Mouse (Mus musculus): ENCODE measurements around the gene Fermt1. TPM values are rescaled to one million over a fixed set of nuclear protein-coding genes. Genes with fewer than 3 reads are reported as not detected.

The Fermt1 gene
- polyA plus RNA-seq, 1 experiment from 2014 or later = 7.5 TPM

DNA sequence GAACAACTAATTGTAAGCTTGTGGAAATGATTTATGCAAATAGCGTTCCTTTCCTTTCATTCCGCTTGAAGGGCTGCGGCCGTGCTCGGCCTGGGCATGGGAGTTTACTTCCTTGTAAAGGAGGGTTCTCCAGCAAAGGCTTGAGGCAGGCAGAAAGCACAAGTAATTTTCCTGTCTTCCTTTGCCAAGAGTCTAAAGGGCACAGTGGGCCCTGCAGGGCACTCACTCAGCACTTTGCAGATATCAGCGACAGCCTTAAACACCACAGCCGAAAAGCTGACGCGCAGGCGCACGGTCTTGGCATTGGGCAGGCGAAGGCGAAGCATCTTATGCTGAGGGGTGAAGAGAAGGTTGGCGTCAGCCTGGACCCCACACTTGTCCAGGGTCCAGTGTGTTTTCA lies 6.7 kb downstream of the Fermt1 start:
- Histone ChIP-seq H3K4me1 (no peaks in the 10 kb centered on the region), H3K36me3 (replicated peaks) (no peaks in the 10 kb centered on the region), H3K27ac (no peak overlapping the region), H3K27me3 (ENCODE audit: poor library complexity, severe bottlenecking) (peaks cover 17% of the 10 kb centered on the region), H3K4me3 (no peak overlapping the region), H3K9me3 (no peaks in the 10 kb centered on the region)
- DNase-seq (ENCODE audit: extremely low spot score, low spot score) = no peak
- 84% methylated on average over 14 of the region's 14 CpGs for WGBS

DNA sequence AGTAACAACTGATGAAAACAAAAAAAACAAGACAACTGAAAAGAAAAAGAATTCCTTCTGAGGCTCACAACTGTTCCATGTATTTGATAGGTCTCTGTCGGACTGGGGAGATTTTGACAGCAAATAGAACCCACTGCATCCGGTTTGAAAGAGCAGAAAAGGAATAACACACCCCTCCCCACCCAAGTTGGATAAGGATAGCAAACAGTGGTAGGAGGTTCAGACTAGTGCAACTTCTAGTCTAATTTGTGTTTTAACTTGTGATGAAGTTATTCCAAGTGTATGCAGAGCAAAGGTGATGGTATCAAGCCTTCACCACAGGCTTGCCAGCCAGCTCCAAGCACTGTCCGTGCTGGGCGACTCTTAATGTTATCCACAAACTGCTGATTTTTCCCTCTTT lies 9.5 kb downstream of the Fermt1 start:
- Histone ChIP-seq H3K9me3 (no peaks in the 10 kb centered on the region), H3K36me3 (replicated peaks) (no peaks in the 10 kb centered on the region), H3K27me3 (ENCODE audit: poor library complexity, severe bottlenecking) (no peaks in the 10 kb centered on the region), H3K4me1 (no peaks in the 10 kb centered on the region), H3K27ac (no peak overlapping the region), H3K4me3 (no peak overlapping the region)
- no peak for DNase-seq (ENCODE audit: extremely low spot score, low spot score)
- 87% methylated on average over 4 of the region's 4 CpGs for WGBS

DNA sequence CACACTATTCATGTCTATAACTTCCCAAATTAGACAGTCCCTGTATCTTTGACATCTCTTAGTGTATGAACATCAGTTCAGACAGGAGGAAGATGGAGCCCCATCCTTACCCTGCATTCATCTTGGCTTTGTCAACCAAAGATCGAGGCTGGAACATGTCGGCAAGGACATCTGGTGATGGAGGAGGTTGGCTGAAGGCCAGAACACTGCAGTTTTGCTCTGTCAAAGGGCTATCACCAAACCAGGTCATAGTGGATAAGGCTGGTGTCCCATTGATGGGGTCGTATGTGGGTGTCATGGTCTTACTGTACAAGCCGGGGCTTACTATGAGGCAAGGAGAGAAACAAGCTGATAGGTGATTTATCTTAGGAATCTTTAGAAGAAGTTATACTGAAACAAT lies 11.0 kb downstream of the Fermt1 start:
- Histone ChIP-seq H3K36me3 (replicated peaks) (no peaks in the 10 kb centered on the region), H3K9me3 (no peaks in the 10 kb centered on the region), H3K4me3 (no peak overlapping the region), H3K27me3 (ENCODE audit: poor library complexity, severe bottlenecking) (no peaks in the 10 kb centered on the region), H3K4me1 (no peaks in the 10 kb centered on the region), H3K27ac (no peak overlapping the region)
- no peak for DNase-seq (ENCODE audit: extremely low spot score, low spot score)
- 96% methylated on average over 4 of the region's 4 CpGs for WGBS

DNA sequence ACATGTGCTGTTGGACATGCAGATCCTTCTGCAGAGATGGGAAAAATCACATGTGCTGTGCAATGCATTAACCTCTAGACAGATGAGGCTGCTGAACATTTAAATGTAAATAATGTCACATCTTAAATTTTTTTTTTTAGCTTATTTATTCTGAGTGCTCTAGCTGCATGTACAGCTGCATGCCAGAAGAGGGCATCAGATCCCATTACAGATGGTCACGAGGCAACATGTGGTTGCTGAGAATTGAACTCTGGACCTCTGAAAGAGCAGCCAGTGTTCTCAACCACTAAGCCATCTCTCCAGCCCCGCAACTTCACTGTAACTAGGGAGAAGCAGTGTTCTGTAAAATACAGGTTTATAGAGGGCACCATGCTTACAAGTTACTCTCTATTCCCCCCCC lies 11.6 kb downstream of the Fermt1 start:
- Histone ChIP-seq H3K4me3 (no peak overlapping the region), H3K4me1 (no peaks in the 10 kb centered on the region), H3K27ac (no peak overlapping the region), H3K9me3 (no peaks in the 10 kb centered on the region), H3K36me3 (replicated peaks) (no peaks in the 10 kb centered on the region), H3K27me3 (ENCODE audit: poor library complexity, severe bottlenecking) (no peaks in the 10 kb centered on the region)
- no peak for DNase-seq (ENCODE audit: extremely low spot score, low spot score)
- WGBS = 82% methylated on average over 2 of the region's 2 CpGs

DNA sequence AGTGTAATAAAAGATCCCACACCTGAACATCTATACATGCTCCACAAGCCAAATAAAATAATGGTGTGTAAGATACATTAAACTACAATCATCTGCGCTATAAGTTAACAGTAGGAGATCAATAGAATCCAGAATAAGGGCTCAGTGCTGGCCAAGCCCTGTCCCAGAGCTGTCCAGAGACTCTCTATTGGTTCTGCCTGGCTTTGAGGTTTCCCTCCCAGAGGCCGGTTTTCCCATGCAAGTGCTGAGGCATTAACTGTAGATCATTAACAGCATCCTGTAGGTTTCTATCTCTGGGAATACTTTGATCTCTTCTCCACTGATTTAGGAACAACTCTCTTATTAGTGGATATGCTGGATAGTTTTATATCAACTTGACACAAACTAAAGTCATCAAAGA lies 16.7 kb downstream of the Fermt1 start:
- H3K36me3 ChIP-seq (replicated peaks) = no peaks in the 10 kb centered on the region
- H3K4me3 ChIP-seq = no peak overlapping the region
- no peak for DNase-seq (ENCODE audit: extremely low spot score, low spot score)
- H3K27ac ChIP-seq = no peak overlapping the region
- no peaks in the 10 kb centered on the region for H3K9me3 ChIP-seq
- H3K27me3 ChIP-seq (ENCODE audit: poor library complexity, severe bottlenecking) = no peaks in the 10 kb centered on the region
- WGBS = 90% methylated on average over 2 of the region's 2 CpGs
- H3K4me1 ChIP-seq = 0 out of 2 replicates have a peak, but pooled peaks cover under 1% of the 10 kb centered on the region

DNA sequence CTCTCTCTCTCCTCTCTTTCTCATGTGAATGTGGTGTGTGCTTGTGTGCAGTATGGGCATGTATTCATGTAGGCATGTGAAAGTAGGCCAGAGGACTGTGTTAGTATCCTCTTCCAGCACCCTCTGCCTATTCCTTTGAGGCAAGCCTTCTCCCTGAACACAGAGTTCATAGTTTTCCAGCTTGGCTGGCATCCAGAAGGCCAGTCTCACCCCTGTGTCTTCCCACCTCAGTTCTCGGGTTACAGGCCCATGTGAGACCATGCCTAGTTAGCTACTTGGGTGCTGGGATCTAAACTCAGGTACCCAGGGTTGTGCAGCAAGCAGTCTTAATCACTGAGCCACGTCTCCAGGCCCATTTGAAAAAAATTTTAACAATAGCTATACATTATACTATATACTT lies 17.8 kb downstream of the Fermt1 start:
- H3K9me3 ChIP-seq = no peaks in the 10 kb centered on the region
- no peaks in the 10 kb centered on the region for H3K36me3 ChIP-seq (replicated peaks)
- no peak for DNase-seq (ENCODE audit: extremely low spot score, low spot score)
- H3K4me1 ChIP-seq = peaks cover 4% of the 10 kb centered on the region; the same call in 1 of the 2 replicates
- no peaks in the 10 kb centered on the region for H3K27me3 ChIP-seq (ENCODE audit: poor library complexity, severe bottlenecking)
- H3K4me3 ChIP-seq = no peak overlapping the region
- WGBS = 71% methylated on average over 2 of the region's 2 CpGs
- H3K27ac ChIP-seq = no peak overlapping the region

DNA sequence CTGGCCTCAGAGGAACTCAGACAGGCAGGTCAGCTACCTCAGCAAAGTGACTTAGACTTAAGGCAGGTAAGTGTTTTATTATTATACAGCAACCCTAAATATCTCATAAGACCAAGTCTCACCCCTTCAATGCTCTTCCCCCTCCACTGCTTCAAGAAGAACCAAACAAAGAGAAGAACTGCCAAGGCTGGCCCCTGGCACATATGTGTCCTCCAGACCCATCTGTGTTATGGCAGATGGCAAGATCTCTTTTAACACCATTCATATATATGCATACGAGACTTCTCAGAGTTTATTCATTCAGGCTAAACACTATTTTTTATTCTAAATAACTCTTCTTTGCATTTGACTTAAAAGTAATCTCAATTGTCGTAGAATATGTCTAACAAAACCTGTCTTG lies 18.4 kb downstream of the Fermt1 start:
- Histone ChIP-seq H3K27me3 (ENCODE audit: poor library complexity, severe bottlenecking) (no peaks in the 10 kb centered on the region), H3K4me1 (peaks cover 5% of the 10 kb centered on the region; the same call in 1 of the 2 replicates), H3K27ac (no peak overlapping the region), H3K9me3 (no peaks in the 10 kb centered on the region), H3K36me3 (replicated peaks) (no peaks in the 10 kb centered on the region), H3K4me3 (no peak overlapping the region)
- 84% methylated on average over 2 of the region's 2 CpGs for WGBS
- no peak for DNase-seq (ENCODE audit: extremely low spot score, low spot score)

DNA sequence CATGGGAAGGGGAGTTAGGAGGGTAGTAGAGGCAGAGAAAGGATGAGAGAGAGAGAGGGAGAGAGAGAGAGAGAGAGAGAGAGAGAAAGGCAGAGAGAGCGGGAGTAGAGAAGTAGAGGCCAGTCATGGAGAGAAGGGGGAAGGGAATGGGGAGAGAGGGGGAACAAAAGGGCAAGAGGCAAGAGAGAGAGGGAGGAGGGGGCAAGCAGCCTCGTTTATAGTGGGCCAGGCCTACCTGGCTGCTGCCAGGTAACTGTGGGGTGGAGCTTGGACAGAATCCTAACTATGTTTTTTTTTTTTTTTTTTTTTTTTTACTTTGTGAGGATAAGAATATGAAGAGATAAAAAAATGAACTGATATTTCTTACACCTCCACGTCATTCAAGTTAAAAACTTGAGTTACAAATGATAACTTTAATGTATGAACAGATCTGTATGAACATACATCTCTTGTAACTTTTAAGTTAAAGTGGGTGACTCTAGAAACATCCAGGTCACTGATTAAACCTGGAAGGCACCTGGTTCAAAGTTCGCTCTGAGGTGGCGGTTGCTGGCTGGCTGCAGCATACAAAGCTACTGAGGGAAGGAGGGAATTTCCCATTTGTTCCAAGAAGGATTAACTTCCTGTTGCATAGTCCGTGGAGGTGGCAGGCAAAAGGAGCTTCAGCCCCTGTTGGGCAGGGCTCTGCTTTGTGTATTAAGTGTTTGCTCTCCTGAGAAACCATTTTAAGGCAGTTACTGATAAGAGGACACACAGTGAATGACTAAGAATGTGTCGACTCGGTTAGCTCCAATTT lies 22.2 kb downstream of the Fermt1 start:
- H3K27ac ChIP-seq = no peak overlapping the region
- H3K36me3 ChIP-seq (replicated peaks) = no peaks in the 10 kb centered on the region

DNA sequence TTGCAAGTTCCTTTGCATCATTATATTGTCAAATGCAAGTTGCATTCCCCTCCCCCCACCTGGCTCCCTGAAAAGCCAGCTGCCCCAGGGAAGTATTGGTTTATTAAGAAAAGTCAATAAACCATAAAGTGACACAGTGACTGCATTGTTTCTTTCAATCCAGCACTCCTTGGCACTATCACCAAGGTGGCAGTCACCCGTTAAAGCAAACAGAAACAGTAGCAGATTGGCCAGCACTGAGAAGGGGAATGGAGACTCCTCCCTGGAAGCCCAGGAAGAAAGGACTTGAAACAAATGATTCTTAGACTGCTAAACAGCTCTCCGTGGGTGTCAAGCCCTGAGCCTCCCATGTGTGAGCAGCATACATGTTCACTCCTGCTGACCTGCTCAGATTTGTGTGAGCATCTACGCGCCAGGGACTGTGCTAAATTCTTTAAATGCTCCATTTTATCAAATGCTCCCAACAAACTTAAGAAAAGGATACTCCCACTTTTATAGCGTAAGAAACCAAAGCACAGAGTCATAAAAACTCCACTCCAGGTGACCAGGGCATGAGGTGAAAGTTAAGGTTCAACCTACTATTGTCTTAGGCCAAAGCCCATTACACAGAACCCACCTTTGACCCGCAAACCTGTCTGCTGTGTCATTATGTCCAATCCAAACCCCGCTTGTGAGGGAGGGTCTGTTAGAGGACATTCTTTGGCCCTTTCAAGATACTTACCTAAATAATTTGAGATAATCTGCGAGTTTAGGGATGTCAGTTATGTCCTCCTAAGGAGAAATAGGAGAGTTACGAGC lies 23.4 kb downstream of the Fermt1 start:
- no peaks in the 10 kb centered on the region for H3K36me3 ChIP-seq (replicated peaks)
- no peaks in the 10 kb centered on the region for H3K9me3 ChIP-seq
- H3K4me1 ChIP-seq = peaks cover 10% of the 10 kb centered on the region
- no peak overlapping the region for H3K4me3 ChIP-seq
- no peaks in the 10 kb centered on the region for H3K27me3 ChIP-seq (ENCODE audit: poor library complexity, severe bottlenecking)
- no peak overlapping the region for H3K27ac ChIP-seq
- WGBS = 82% methylated on average over 9 of the region's 9 CpGs
- DNase-seq (ENCODE audit: extremely low spot score, low spot score) = no peak

More for the DNA sequence above, 22.2 kb downstream of the Fermt1 start:
- H3K9me3 ChIP-seq = no peaks in the 10 kb centered on the region
- H3K4me3 ChIP-seq = no peak overlapping the region
- DNase-seq (ENCODE audit: extremely low spot score, low spot score) = no peak
- H3K27me3 ChIP-seq (ENCODE audit: poor library complexity, severe bottlenecking) = no peaks in the 10 kb centered on the region
- H3K4me1 ChIP-seq = peaks cover 10% of the 10 kb centered on the region
- WGBS = 34% methylated on average over 8 of the region's 8 CpGs

DNA sequence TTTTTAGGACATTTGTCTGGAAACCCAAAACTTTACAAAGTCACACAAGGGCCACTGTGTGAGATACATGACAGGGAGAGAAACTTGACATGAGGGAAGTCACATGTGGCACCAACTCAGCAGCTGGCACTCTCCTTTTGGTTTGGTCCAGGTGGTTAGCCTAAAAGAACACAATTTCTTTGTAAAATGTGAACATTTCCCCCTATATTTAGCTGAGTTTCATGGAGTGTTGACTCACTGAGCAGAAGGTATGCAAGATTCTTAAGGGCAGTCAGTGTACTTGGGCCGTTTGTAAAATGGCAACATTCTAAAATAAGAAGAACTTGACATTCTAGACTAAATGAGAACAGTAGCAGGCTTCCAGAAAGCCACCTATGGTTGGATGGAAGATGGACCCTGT lies 30.9 kb downstream of the Fermt1 start:
- Histone ChIP-seq H3K4me1 (no peaks in the 10 kb centered on the region), H3K27ac (no peak overlapping the region), H3K9me3 (no peaks in the 10 kb centered on the region), H3K27me3 (ENCODE audit: poor library complexity, severe bottlenecking) (no peaks in the 10 kb centered on the region), H3K4me3 (no peak overlapping the region), H3K36me3 (replicated peaks) (no peaks in the 10 kb centered on the region)
- no peak for DNase-seq (ENCODE audit: extremely low spot score, low spot score)
- WGBS = 92% methylated on average over 1 of the region's 1 CpGs

DNA sequence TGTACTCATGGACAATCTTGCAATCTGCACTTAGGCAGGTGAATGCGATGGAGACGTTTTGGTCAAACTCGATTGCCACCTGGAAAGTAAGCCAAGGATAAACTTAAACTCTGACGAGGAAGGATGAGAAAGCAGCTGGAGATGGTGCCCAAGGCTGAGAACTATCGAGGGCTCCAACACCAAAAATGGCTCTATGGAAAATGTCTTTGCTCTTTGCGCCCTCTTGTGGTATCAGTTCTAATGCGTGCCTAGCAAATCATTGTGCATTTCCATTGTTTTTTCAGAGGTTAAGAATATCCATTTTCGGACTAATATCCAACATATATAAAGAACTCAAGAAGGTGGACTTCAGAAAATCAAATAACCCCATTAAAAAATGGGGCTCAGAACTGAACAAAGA lies 38.9 kb downstream of the Fermt1 start:
- 31% methylated on average over 8 of the region's 8 CpGs for WGBS
- no peaks in the 10 kb centered on the region for H3K4me1 ChIP-seq
- H3K36me3 ChIP-seq (replicated peaks) = no peaks in the 10 kb centered on the region
- no peaks in the 10 kb centered on the region for H3K27me3 ChIP-seq (ENCODE audit: poor library complexity, severe bottlenecking)
- H3K27ac ChIP-seq = no peak overlapping the region
- no peak overlapping the region for H3K4me3 ChIP-seq
- H3K9me3 ChIP-seq = no peaks in the 10 kb centered on the region
- DNase-seq (ENCODE audit: extremely low spot score, low spot score) = peak; percentile 15

DNA sequence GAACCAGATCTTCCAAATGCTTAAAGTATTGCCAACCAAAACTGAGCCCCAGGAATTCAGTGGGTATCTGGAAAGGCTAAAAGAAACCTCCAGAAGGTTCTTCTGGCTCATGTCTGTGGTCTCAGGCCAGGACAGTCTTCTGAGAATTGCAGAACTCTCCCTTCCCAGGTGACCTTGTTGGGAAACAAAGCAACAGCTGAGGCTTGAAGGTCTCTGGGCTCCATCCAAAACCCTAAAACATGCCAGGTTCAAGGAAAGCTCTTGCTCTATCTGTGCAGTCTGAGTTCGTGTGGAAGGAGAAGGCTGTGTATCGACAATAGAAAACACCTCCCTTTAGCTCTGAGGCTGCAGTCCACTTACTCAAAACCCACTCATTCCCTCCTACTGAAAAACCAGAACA lies 40.7 kb downstream of the Fermt1 start:
- Histone ChIP-seq H3K27ac (no peak overlapping the region), H3K4me3 (no peak overlapping the region), H3K27me3 (ENCODE audit: poor library complexity, severe bottlenecking) (no peaks in the 10 kb centered on the region), H3K36me3 (replicated peaks) (no peaks in the 10 kb centered on the region), H3K4me1 (no peaks in the 10 kb centered on the region), H3K9me3 (no peaks in the 10 kb centered on the region)
- no peak for DNase-seq (ENCODE audit: extremely low spot score, low spot score)
- 89% methylated on average over 2 of the region's 2 CpGs for WGBS

DNA sequence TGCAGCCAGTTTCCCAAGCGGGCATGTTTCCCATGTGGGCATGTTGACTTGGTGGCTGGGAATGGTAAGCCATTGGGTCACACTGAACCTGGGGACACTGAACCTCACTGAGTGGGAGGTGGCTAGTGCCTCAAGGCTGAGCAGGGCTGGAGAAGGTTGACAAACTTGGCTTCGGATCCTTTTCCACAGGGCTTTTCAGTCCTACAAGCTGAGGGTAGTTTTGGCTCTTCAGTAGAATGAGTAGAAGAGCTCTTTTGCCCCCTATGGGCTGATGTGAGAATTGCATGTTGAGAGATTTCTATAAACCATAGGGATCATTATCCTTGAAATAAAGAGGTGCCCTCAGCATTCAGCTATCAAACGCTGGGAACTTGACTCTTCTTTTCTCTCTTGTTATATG lies 42.2 kb downstream of the Fermt1 start:
- H3K27me3 ChIP-seq (ENCODE audit: poor library complexity, severe bottlenecking) = no peaks in the 10 kb centered on the region
- no peaks in the 10 kb centered on the region for H3K36me3 ChIP-seq (replicated peaks)
- peak; percentile 33 for DNase-seq (ENCODE audit: extremely low spot score, low spot score)
- WGBS = 42% methylated on average over 3 of the region's 3 CpGs
- H3K4me3 ChIP-seq = no peak overlapping the region
- H3K27ac ChIP-seq = no peak overlapping the region
- no peaks in the 10 kb centered on the region for H3K9me3 ChIP-seq
- H3K4me1 ChIP-seq = no peaks in the 10 kb centered on the region
